Mouse (Mus musculus) right cerebral cortex, postnatal 36 days (tissue): Measurements from ENCODE around the gene Cdc37l1.

ENCODE experiments used
- DNase-seq, 2 experiments: peaks; one replicate each; pipeline ENCODE4 v3.0.0; 2022; ENCODE audit warnings: low spot score in 2 of 2, mixed read lengths in 1 of 2

Cdc37l1 gene

GRCm38 (mm10) chr19:29008069-29008706, 18.0 kb downstream of the Cdc37l1 start:
- DNase-seq = no peak

GRCm38 (mm10) chr19:29009046-29009445, 18.9 kb downstream of the Cdc37l1 start:
- no peak for DNase-seq

GRCm38 (mm10) chr19:29011355-29011990, 21.3 kb downstream of the Cdc37l1 start:
- no peak for DNase-seq

- no peak for DNase-seq
Observed at GRCm38 (mm10) chr19:29014466-29015055, 24.4 kb downstream of the Cdc37l1 start.

GRCm38 (mm10) chr19:29015410-29016203, 25.5 kb downstream of the Cdc37l1 start:
- DNase-seq = no peak

- DNase-seq = no peak
Observed at GRCm38 (mm10) chr19:29016204-29016765, 26.1 kb downstream of the Cdc37l1 start.

GRCm38 (mm10) chr19:29016786-29017185, 26.6 kb downstream of the Cdc37l1 start:
- no peak for DNase-seq

- no peak for DNase-seq
Observed at GRCm38 (mm10) chr19:29019647-29020046, 29.5 kb downstream of the Cdc37l1 start.

- DNase-seq = no peak
Observed at GRCm38 (mm10) chr19:29021754-29022345, 31.7 kb downstream of the Cdc37l1 start.

- DNase-seq = peak; percentile 46 to 59
Observed at GRCm38 (mm10) chr19:29024391-29024947, 34.3 kb downstream of the Cdc37l1 start.

- DNase-seq = no peak
Observed at GRCm38 (mm10) chr19:29031788-29032187, 41.6 kb downstream of the Cdc37l1 start.

GRCm38 (mm10) chr19:29032662-29033061, 42.5 kb downstream of the Cdc37l1 start:
- DNase-seq = no peak

GRCm38 (mm10) chr19:29037026-29037425, 46.9 kb downstream of the Cdc37l1 start:
- DNase-seq = no peak

- no peak for DNase-seq
Observed at GRCm38 (mm10) chr19:29037541-29037940, 47.4 kb downstream of the Cdc37l1 start.

GRCm38 (mm10) chr19:29039334-29039733, 49.2 kb downstream of the Cdc37l1 start:
- no peak for DNase-seq

- DNase-seq = no peak
Observed at GRCm38 (mm10) chr19:29040206-29040605, 50.1 kb downstream of the Cdc37l1 start.

GRCm38 (mm10) chr19:29042143-29042542, 52.0 kb downstream of the Cdc37l1 start:
- no peak for DNase-seq

GRCm38 (mm10) chr19:29042647-29043046, 52.5 kb downstream of the Cdc37l1 start:
- DNase-seq = no peak

- no peak for DNase-seq
Observed at GRCm38 (mm10) chr19:29044353-29044768, 54.2 kb downstream of the Cdc37l1 start.

- DNase-seq = no peak
Observed at GRCm38 (mm10) chr19:29045369-29045768, 55.2 kb downstream of the Cdc37l1 start.

- no peak for DNase-seq
Observed at GRCm38 (mm10) chr19:29045956-29046650, 56.0 kb downstream of the Cdc37l1 start.
